Mouse (Mus musculus) gastrocnemius, postnatal 14 days (tissue): ENCODE results near the gene Gm853. TPM values are rescaled to one million over a fixed set of nuclear protein-coding genes. Genes with fewer than 3 reads are reported as not detected.

Experiments used
- DNase-seq: peaks from one replicate; pipeline ENCODE4 v3.0.0; 2021; ENCODE audit warnings: mixed read lengths
- intact Hi-C: fragments of 180-260 bp; cut with DNase I; formaldehyde crosslinking; loops from one replicate; pipeline ENCODE4 v1.15.1; 2025; ENCODE audit warnings: low total_unique reads
- total RNA-seq, 2 experiments: library from RNA; stranded (reverse); gene quantifications; 2 replicates each; pipeline ENCODE4 v1.2.3; 2021

The Gm853 gene
- total RNA-seq, 2 experiments from 2014 or later, result not detected

GRCm38 (mm10) chr4:130224071-130224470 is 1.9 kb upstream of the Gm853 start:
- intact Hi-C loops, result no loop called here
- no peak for DNase-seq

- no peak for DNase-seq
- intact Hi-C loops, result no loop called here
These were observed 2.0 kb downstream of the Gm853 start for GRCm38 (mm10) chr4:130220176-130220575.

- intact Hi-C loops, result no loop called here
- no peak for DNase-seq
These were observed 6.8 kb downstream of the Gm853 start for GRCm38 (mm10) chr4:130215392-130215791.

GRCm38 (mm10) chr4:130213857-130214256 is 8.3 kb downstream of the Gm853 start:
- DNase-seq, result no peak
- intact Hi-C loops, result no loop called here

GRCm38 (mm10) chr4:130213197-130213596 is 9.0 kb downstream of the Gm853 start:
- DNase-seq, result no peak
- intact Hi-C loops, result no loop called here

GRCm38 (mm10) chr4:130212421-130212820 is 9.8 kb downstream of the Gm853 start:
- intact Hi-C loops, result no loop called here
- no peak for DNase-seq

- intact Hi-C loops, result no loop called here
- DNase-seq, result no peak
These were observed 10.3 kb downstream of the Gm853 start for GRCm38 (mm10) chr4:130211870-130212269.

- DNase-seq, result peak; percentile 83
- intact Hi-C loops, result no loop called here
These were observed 23.2 kb downstream of the Gm853 start for GRCm38 (mm10) chr4:130198694-130199670.

- intact Hi-C loops, result no loop called here
- no peak for DNase-seq
These were observed 25.7 kb downstream of the Gm853 start for GRCm38 (mm10) chr4:130196542-130196941.

- intact Hi-C loops, result no loop called here
- DNase-seq, result no peak
These were observed 26.3 kb downstream of the Gm853 start for GRCm38 (mm10) chr4:130195924-130196323.

- intact Hi-C loops, result no loop called here
These were observed 29.9 kb downstream of the Gm853 start for GRCm38 (mm10) chr4:130192266-130192665.

GRCm38 (mm10) chr4:130189606-130190005 is 32.6 kb downstream of the Gm853 start:
- no peak for DNase-seq
- intact Hi-C loops, result loop anchor here (2.0 to 10.0 kb wide), 3 partner anchors 51 to 225 kb away; partner anchors contain the start of gene Hcrtr1

More at GRCm38 (mm10) chr4:130192266-130192665, 29.9 kb downstream of the Gm853 start:
- DNase-seq, result no peak

- intact Hi-C loops, result loop anchor here (2.0 to 10.0 kb wide), 3 partner anchors 50 to 224 kb away; partner anchors contain the start of gene Hcrtr1
- DNase-seq, result peak; percentile 85
These were observed 33.3 kb downstream of the Gm853 start for GRCm38 (mm10) chr4:130188806-130189297.

- no peak for DNase-seq
- intact Hi-C loops, result loop anchor here (10.0 kb wide), 2 partner anchors 152 to 222 kb away; no protein-coding TSS in a partner anchor
These were observed 35.3 kb downstream of the Gm853 start for GRCm38 (mm10) chr4:130186891-130187290.

GRCm38 (mm10) chr4:130186450-130186849 is 35.8 kb downstream of the Gm853 start:
- DNase-seq, result no peak
- intact Hi-C loops, result loop anchor here (10.0 kb wide), 2 partner anchors 152 to 222 kb away; no protein-coding TSS in a partner anchor

GRCm38 (mm10) chr4:130183879-130184278 is 38.3 kb downstream of the Gm853 start:
- DNase-seq, result no peak
- intact Hi-C loops, result loop anchor here (10.0 kb wide), 2 partner anchors 149 to 219 kb away; no protein-coding TSS in a partner anchor

GRCm38 (mm10) chr4:130183023-130183422 is 39.2 kb downstream of the Gm853 start:
- DNase-seq, result no peak

GRCm38 (mm10) chr4:130181886-130182285 is 40.3 kb downstream of the Gm853 start:
- no peak for DNase-seq
- intact Hi-C loops, result loop anchor here (10.0 kb wide), 2 partner anchors 147 to 217 kb away; no protein-coding TSS in a partner anchor

More at GRCm38 (mm10) chr4:130183023-130183422, 39.2 kb downstream of the Gm853 start:
- intact Hi-C loops, result loop anchor here (10.0 kb wide), 2 partner anchors 148 to 218 kb away; no protein-coding TSS in a partner anchor

- intact Hi-C loops, result loop anchor here (10.0 kb wide), 2 partner anchors 146 to 216 kb away; no protein-coding TSS in a partner anchor
These were observed 41.1 kb downstream of the Gm853 start for GRCm38 (mm10) chr4:130180909-130181602.

More at GRCm38 (mm10) chr4:130180909-130181602, 41.1 kb downstream of the Gm853 start:
- no peak for DNase-seq
